Mouse (Mus musculus): Measurements from ENCODE around the gene Pcdh15. TPM values are rescaled to one million over a fixed set of nuclear protein-coding genes. Genes with fewer than 3 reads are reported as not detected.

Pcdh15 gene
- polyA plus RNA-seq, 1 experiment = 0.01 TPM

- no peaks in the 10 kb centered on the region for H3K36me3 ChIP-seq (replicated peaks; ENCODE audit: low read length)
- H3K27me3 ChIP-seq (replicated peaks) = no peaks in the 10 kb centered on the region
- TF ChIP-seq GATA1 (IDR thresholded peaks at IDR 0.05; ENCODE audit: borderline replicate concordance, low read length) (no peak), FLI1 (IDR thresholded peaks at IDR 0.05; ENCODE audit: low read length) (no peak)
- H3K4me1 ChIP-seq = no peaks in the 10 kb centered on the region
- H3K4me3 ChIP-seq (replicated peaks) = no peak overlapping the region
- peaks cover 14% of the 10 kb centered on the region for H3K9me3 ChIP-seq
These were observed 1288.7 kb downstream of the Pcdh15 start for GRCm38 (mm10) chr10:74387538-74388499.

- H3K27me3 ChIP-seq (replicated peaks) = no peaks in the 10 kb centered on the region
These were observed 1304.0 kb downstream of the Pcdh15 start for GRCm38 (mm10) chr10:74403111-74403510.

DNA sequence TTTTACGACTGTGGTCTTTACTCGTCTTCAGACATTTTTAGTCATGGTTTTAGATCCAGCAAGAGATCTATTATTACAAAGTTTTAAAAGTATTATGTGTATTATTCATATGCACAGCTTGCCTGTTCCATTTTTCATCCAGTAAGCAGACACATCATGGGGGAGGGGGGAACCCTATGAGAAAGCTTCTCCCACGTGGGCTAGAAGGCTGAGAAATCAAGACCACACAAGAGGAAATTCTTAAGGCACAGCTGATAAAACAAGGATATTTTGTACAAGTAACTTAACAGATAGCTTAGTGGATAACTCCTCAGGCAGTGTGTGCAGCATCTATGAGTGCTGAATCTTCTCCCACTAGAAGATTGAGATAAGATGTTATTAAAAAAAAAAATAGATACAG, 1314.9 kb downstream of the Pcdh15 start:
- peaks cover 15% of the 10 kb centered on the region for H3K9me3 ChIP-seq
- no peaks in the 10 kb centered on the region for H3K4me1 ChIP-seq
- H3K36me3 ChIP-seq (replicated peaks; ENCODE audit: low read length) = no peaks in the 10 kb centered on the region
- TF ChIP-seq FLI1 (IDR thresholded peaks at IDR 0.05; ENCODE audit: low read length) (no peak), GATA1 (IDR thresholded peaks at IDR 0.05; ENCODE audit: borderline replicate concordance, low read length) (no peak)
- no peaks in the 10 kb centered on the region for H3K27me3 ChIP-seq (replicated peaks)
- no peak overlapping the region for H3K4me3 ChIP-seq (replicated peaks)

More at GRCm38 (mm10) chr10:74403111-74403510, 1304.0 kb downstream of the Pcdh15 start:
- Histone ChIP-seq H3K4me1 (no peaks in the 10 kb centered on the region), H3K36me3 (replicated peaks; ENCODE audit: low read length) (no peaks in the 10 kb centered on the region), H3K9me3 (peaks cover 6% of the 10 kb centered on the region), H3K4me3 (replicated peaks) (no peak overlapping the region)
- no peak for TF ChIP-seq FLI1 (IDR thresholded peaks at IDR 0.05; ENCODE audit: low read length)
- TF ChIP-seq GATA1 (IDR thresholded peaks at IDR 0.05; ENCODE audit: borderline replicate concordance, low read length) = no peak

DNA sequence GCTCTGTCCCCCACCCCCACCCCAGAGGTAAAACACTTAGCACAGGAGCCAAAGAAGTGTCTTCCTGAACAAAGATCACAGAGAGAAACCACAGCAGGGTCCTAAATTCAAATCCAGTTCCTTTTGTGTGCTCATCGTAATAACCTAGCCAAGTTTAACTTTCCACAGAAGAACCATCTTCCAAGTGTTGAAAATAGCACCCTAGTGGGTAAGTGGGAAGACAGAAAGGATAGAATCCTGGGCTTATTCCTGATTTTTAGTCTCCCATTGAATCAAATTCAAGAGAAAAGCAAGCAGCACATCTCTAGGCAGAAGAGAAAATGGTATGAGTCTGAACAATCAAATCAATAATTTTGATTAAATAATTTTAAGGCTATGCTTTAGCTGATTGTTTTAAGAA, 1315.8 kb downstream of the Pcdh15 start:
- H3K4me3 ChIP-seq (replicated peaks) = no peak overlapping the region
- no peaks in the 10 kb centered on the region for H3K36me3 ChIP-seq (replicated peaks; ENCODE audit: low read length)
- H3K4me1 ChIP-seq = no peaks in the 10 kb centered on the region
- H3K9me3 ChIP-seq = peaks cover 12% of the 10 kb centered on the region
- H3K27me3 ChIP-seq (replicated peaks) = no peaks in the 10 kb centered on the region
- TF ChIP-seq FLI1 (IDR thresholded peaks at IDR 0.05; ENCODE audit: low read length) = no peak
- TF ChIP-seq GATA1 (IDR thresholded peaks at IDR 0.05; ENCODE audit: borderline replicate concordance, low read length) = no peak

DNA sequence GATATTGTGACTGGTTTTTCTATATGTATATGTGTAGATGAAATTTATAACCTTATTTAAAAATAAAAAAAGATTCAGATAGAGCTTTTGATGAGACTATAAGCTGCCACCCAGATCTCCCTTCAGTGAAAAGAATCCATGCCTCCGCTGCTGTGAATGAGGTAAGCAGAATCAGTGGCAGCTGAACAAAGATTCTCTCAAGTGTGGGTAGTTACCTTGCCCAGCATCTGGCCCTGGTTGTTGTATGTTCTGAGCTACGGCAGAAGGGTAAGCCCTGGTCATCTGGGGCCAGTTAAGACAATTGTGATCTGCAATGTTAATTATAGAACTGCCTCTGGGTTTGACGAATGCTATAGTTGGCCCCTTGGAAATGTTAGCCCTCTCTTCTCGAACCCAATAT, 1316.2 kb downstream of the Pcdh15 start:
- Histone ChIP-seq H3K27me3 (replicated peaks) (no peaks in the 10 kb centered on the region), H3K36me3 (replicated peaks; ENCODE audit: low read length) (no peaks in the 10 kb centered on the region), H3K4me1 (no peaks in the 10 kb centered on the region), H3K4me3 (replicated peaks) (no peak overlapping the region), H3K9me3 (peaks cover 12% of the 10 kb centered on the region)
- TF ChIP-seq FLI1 (IDR thresholded peaks at IDR 0.05; ENCODE audit: low read length) (no peak), GATA1 (IDR thresholded peaks at IDR 0.05; ENCODE audit: borderline replicate concordance, low read length) (no peak)

DNA sequence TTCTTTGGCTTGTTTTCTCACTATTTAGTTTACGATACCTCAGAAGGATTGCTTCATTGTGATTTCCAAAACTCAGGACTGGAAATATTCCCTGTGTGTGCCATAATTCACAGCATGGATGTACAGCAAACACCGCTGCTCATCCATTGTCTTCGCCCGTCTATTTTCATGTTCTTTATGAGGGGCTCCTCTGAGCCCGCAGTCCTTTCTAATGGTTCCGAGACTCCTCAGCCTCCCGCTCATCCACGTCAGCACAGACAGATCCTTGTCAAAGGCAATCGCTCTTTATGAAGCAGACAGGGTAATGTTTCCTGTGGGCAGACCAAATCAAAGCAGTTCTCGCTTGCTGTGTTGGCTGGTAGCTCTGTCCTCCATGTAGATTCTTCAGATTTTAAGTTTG, 1316.8 kb downstream of the Pcdh15 start:
- no peaks in the 10 kb centered on the region for H3K27me3 ChIP-seq (replicated peaks)
- H3K4me3 ChIP-seq (replicated peaks) = no peak overlapping the region
- peaks cover 12% of the 10 kb centered on the region for H3K9me3 ChIP-seq
- H3K4me1 ChIP-seq = no peaks in the 10 kb centered on the region
- no peak for TF ChIP-seq FLI1 (IDR thresholded peaks at IDR 0.05; ENCODE audit: low read length)
- no peaks in the 10 kb centered on the region for H3K36me3 ChIP-seq (replicated peaks; ENCODE audit: low read length)

GRCm38 (mm10) chr10:74450069-74450468, 1350.9 kb downstream of the Pcdh15 start:
- Histone ChIP-seq H3K36me3 (replicated peaks; ENCODE audit: low read length) (no peaks in the 10 kb centered on the region), H3K9me3 (peaks cover 7% of the 10 kb centered on the region; the same call in 1 of the 2 replicates), H3K4me1 (no peaks in the 10 kb centered on the region), H3K4me3 (replicated peaks) (no peak overlapping the region), H3K27me3 (replicated peaks) (no peaks in the 10 kb centered on the region)
- TF ChIP-seq GATA1 (IDR thresholded peaks at IDR 0.05; ENCODE audit: borderline replicate concordance, low read length) (no peak), FLI1 (IDR thresholded peaks at IDR 0.05; ENCODE audit: low read length) (no peak)

DNA sequence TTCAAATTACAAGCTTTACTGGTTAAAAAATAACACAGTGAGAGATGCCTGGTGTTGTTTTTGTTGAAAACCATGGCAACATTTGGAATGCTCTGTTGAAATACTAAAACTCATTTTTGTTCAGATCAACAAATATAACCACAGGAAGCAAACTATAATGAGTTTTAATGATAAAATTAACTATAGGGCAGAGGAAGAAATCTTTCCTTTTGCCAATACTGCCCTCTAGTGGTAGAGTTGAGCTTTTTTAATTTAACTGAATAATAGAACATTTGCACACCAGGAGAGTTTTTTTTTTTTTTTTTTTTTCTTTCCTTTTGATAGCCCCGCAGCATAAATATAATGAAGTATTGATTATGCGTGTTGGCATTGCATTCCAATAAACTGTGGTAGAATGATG, 1364.8 kb downstream of the Pcdh15 start:
- H3K4me1 ChIP-seq = no peaks in the 10 kb centered on the region
- peaks cover 5% of the 10 kb centered on the region; the same call in 1 of the 2 replicates for H3K9me3 ChIP-seq
- no peak overlapping the region for H3K4me3 ChIP-seq (replicated peaks)
- H3K27me3 ChIP-seq (replicated peaks) = no peaks in the 10 kb centered on the region
- no peaks in the 10 kb centered on the region for H3K36me3 ChIP-seq (replicated peaks; ENCODE audit: low read length)
- TF ChIP-seq GATA1 (IDR thresholded peaks at IDR 0.05; ENCODE audit: borderline replicate concordance, low read length) (no peak), FLI1 (IDR thresholded peaks at IDR 0.05; ENCODE audit: low read length) (no peak)

DNA sequence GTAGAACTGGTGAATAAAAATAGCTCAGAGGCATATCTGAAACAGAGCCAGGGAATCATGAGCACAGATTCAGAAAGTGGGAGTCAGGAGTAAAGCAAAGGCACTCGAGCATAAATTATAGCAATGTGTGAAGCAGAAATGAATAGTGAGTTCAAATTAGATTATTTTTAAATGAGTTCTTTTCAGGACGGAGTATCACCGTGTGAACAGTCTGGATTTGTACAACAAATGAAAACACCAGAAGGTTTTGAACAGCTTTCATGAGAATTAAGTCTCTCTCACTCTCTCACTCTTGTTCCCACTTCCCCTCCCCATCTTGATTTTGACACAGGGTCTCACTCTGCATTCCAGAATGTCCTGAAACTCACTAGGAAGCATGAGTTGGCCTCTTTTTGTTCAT, 1381.6 kb downstream of the Pcdh15 start:
- TF ChIP-seq FLI1 (IDR thresholded peaks at IDR 0.05; ENCODE audit: low read length) (no peak), GATA1 (IDR thresholded peaks at IDR 0.05; ENCODE audit: borderline replicate concordance, low read length) (no peak)
- Histone ChIP-seq H3K4me3 (replicated peaks) (no peak overlapping the region), H3K27me3 (replicated peaks) (no peaks in the 10 kb centered on the region), H3K36me3 (replicated peaks; ENCODE audit: low read length) (no peaks in the 10 kb centered on the region), H3K4me1 (no peaks in the 10 kb centered on the region), H3K9me3 (no peaks in the 10 kb centered on the region)

- no peak overlapping the region for H3K4me3 ChIP-seq (replicated peaks)
- H3K36me3 ChIP-seq (replicated peaks; ENCODE audit: low read length) = no peaks in the 10 kb centered on the region
- TF ChIP-seq FLI1 (IDR thresholded peaks at IDR 0.05; ENCODE audit: low read length) (no peak), GATA1 (IDR thresholded peaks at IDR 0.05; ENCODE audit: borderline replicate concordance, low read length) (no peak)
- H3K27me3 ChIP-seq (replicated peaks) = no peaks in the 10 kb centered on the region
- peaks cover 3% of the 10 kb centered on the region; the same call in 1 of the 2 replicates for H3K9me3 ChIP-seq
- no peaks in the 10 kb centered on the region for H3K4me1 ChIP-seq
These were observed 1413.2 kb downstream of the Pcdh15 start for GRCm38 (mm10) chr10:74512315-74512714.
